8 mouse cellular contexts compared by ENCODE assay signal in the genomic region with DNA sequence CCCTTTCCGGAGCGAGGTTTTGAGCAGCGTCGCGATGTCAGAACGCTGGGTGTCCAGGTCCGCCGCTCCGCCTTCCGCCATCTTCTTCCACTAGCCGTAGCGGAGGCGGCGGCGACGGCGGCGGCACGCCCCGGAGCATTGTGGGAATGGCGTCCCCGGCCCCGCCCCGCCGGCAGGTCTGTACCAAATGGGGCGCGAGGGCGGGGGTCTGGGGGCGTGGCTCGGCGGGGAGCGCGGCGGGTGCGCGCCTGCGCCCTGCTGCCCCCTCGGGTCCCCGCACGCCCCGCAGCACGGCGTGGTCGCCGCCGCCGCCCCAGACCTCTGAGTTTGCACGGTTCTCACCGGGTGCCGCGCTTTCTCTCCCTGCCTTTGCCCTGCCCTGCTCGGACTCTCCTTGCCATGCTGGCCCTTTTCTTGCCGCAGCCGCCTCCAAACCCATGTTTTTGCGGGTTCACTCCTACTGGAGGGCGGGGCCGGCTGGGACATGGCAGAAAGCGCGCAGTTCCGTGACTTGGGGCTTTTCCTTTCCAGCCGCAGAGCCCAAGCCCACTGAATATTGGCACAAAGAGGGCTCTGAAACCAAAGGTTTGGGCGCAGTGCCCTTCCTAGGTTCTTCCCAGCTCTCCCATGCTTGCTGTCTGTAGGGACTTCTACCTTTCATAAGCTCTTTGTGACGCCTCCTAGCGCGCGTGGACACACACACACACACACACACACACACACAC. TPM values are rescaled to one million over a fixed set of nuclear protein-coding genes. Genes with fewer than 3 reads are reported as not detected.
A peak's percentile ranks its signal among the peaks of the same experiment; 100 is the strongest.
DNase-seq lines count a peak whose midpoint lies in the region; ATAC-seq lines count a peak whose summit lies in the region.

A gene (minus strand): TSS at position 161 of the 725 bp plus-strand sequence.

- H3K9ac ChIP-seq in intestine, embryonic 14.5 days (ENCODE audit: low read length): peak within 1 kb of the TSS; percentile 75

- WGBS in intestine, embryonic 14.5 days: under 1% methylated on average over 42 of the region's 66 CpGs

- intact Hi-C loops in gastrocnemius, postnatal 14 days (cut with DNase I; ENCODE audit: low total_unique reads): no loop called here
- intact Hi-C loops in left cerebral cortex, postnatal 14 days (cut with DNase I): no loop called here

- peak within 1 kb of the TSS; percentile 65 for H3K4me2 ChIP-seq in intestine, embryonic 14.5 days (ENCODE audit: low read length)

- H3K9me3 ChIP-seq in intestine, embryonic 14.5 days (ENCODE audit: control insufficient read depth, low read length): no peaks in the 10 kb centered on the region

- H3K27me3 ChIP-seq in intestine, embryonic 14.5 days (replicated peaks; ENCODE audit: control insufficient read depth, insufficient read depth, low read length): no peaks in the 10 kb centered on the region

- peak within 1 kb of the TSS; percentile 66 for H3K4me3 ChIP-seq in intestine, embryonic 14.5 days (ENCODE audit: low read depth, low read length)

- peak; percentile 94 for ATAC-seq in intestine, embryonic 14.5 days (replicated peaks; ENCODE audit: low FRiP score, low TSS enrichment, low read depth)

- H3K4me1 ChIP-seq in intestine, embryonic 14.5 days (replicated peaks; ENCODE audit: control insufficient read depth, insufficient read depth, low read length): peaks cover 8% of the 10 kb centered on the region

- peak; percentile 85 for DNase-seq in adipocyte (ENCODE audit: low spot score)
- DNase-seq in embryo, embryonic 10 days (ENCODE audit: low spot score): peak; percentile 93
- DNase-seq in gastrocnemius, postnatal 14 days: peak; percentile 95
- DNase-seq in intestine, embryonic 14.5 days (ENCODE audit: low spot score): peak; percentile 96
- peak; percentile 92 to 94 for DNase-seq in left cerebral cortex, postnatal 14 days (ENCODE audit: low spot score in 2 of 2)
- peak; percentile 90 for DNase-seq in mesoderm, embryonic 11.5 days (ENCODE audit: low read depth, low spot score)
- DNase-seq in right cerebral cortex, postnatal 36 days (ENCODE audit: low spot score in 2 of 2): peak; percentile 88
- peak; percentile 93 for DNase-seq in yolk sac, embryonic 10.5 days (ENCODE audit: low spot score)

- H3K27ac ChIP-seq in intestine, embryonic 14.5 days (ENCODE audit: low read depth): peak within 1 kb of the TSS; percentile 87

- no peaks in the 10 kb centered on the region for H3K36me3 ChIP-seq in intestine, embryonic 14.5 days (ENCODE audit: control insufficient read depth, insufficient read depth, low read length)

RNA-seq across cellular contexts. Expression of the gene that starts here (rescaled TPM):
- total RNA-seq in gastrocnemius, postnatal 14 days (2021): 100 to 1,000 TPM; 145 to 155 TPM
- polyA plus RNA-seq in intestine, embryonic 14.5 days (2014; fragmentation: Nextera tagmentation; extraction: Ambion mirVana): 84.8 and 95.7 TPM in 2 replicates
- 100 to 1,000 TPM; 101 to 113 TPM for total RNA-seq in left cerebral cortex, postnatal 14 days (2021)

Comparison
In these comparisons a context has a peak if more than half of its experiments do, and no peak if none do; other contexts are left out.
1. Peak in every context shown above with its lines: DNase-seq, ATAC-seq, H3K4me3 ChIP-seq and H3K27ac ChIP-seq.